Mouse (Mus musculus) frontal cortex, postnatal 36 days (tissue): ENCODE data around the gene Asprv1.

ENCODE experiments used
- DNase-seq, 2 experiments: peaks; one replicate each; pipeline ENCODE4 v3.0.0; 2022; ENCODE audit warnings: low spot score in 2 of 2

The Asprv1 gene

DNA sequence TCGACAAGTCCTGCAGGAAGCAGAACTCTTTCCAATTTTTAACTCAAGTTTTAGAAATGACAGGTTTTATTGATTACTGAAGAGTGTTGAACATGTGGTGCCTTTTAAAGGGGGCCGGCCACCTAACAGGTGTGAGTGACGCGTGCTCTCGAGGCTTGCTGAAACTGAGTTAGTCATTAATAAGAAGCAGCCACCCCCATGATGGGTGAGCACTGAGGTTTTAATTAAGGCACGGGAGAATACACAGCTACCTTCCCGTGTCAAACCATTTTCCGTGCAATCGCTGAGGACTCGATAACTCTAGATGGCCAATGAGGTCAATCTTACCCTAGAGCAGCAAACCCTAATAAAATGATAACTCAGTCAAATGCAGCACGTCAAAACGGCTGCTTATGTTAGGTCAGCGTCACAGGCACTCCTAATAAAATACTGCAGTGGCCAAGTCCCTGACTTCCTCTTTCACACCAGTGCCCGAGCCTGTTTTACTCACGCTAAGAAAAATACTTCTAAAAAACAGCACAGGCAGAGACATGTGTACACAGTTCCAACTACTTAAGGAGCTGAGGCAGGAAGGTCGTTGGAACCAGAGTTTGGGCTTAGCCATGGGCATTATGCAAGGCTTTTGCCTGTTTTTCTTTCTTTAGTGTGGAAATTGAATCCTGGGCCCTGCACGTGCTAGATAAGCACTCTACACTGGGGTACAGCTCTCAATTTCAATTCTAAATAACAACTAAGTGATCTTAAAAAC is 37.8 kb downstream of the Asprv1 start:
- no peak for DNase-seq

DNA sequence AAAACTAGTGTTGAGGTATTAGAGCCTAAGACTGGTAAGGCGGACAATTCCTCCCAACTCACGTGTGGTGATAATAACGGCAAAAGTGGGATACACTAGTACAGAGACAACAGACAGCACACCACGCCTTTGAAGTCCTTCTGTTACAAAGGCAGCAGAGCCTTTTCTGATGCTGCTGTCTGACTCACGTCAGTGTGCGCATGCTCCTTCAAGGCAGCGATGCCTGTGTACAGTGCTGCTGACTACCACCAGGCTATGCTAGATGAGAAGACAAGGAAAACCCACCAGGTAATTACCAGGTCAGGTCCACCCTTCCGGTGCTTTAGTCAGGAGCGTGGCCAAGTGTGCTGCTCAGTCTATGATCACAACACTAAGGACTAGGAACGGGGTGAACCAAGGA is 39.1 kb downstream of the Asprv1 start:
- no peak for DNase-seq

DNA sequence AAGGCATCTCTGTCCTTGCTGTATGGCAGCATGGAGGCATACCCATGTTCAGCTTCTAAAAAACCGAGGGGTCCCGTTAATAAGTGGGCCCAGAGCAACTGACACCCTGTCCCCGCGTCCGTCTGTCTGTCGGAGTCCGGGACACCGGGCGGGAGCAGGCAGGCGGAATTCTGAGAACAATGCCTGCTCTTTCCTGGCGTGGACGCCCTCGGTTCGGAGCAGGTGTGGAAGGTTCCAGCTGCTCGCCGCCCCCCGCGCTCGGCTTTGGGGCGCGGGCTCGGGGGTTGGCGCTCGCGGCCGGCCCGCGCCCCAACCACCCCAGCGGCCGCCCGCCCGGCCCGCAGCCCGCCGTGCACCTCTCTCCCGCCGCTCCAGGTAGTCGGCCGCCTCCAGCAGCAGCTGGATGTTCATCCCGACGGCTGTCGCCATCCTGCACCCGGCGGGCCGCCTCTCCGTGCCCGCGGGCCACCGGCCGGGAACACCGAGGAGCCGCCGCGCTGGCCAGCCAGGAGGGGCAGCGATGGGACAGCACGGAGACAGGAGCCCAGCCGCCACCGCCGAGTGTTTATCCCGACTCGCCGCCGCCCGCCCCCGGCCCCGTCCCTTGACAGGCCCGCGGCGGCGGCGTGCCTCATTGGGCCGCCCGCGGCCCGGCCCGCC is 40.7 kb downstream of the Asprv1 start, which contains the start of gene Mxd1:
Mxd1 (minus strand) TSS at position 582 of the 660 bp plus-strand sequence.
- DNase-seq, result no peak

DNA sequence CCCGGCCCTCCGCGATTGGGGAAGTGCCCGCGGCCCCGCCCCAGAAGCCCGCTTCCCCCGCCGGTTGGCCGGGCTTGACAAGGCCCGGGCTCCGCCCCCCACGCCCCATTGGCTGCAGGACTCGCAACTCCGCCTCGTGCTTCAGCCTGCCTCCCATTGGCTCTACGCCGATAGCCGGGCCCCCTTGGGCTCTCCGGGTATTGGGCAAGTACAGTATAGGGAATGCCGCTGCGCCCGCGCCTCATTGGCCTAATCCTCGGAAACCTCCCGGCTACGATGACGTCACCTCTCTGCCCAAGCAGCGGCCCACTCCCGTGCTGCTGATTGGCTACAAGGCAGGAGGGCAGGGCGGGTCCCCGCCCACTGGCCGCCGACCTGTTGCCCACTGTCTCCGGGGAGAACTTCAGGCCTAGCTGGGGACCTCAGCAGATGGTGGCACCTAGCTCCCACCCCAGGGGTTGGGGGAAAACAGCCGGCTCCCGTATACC is 41.3 kb downstream of the Asprv1 start:
- peak; percentile 100 for DNase-seq

DNA sequence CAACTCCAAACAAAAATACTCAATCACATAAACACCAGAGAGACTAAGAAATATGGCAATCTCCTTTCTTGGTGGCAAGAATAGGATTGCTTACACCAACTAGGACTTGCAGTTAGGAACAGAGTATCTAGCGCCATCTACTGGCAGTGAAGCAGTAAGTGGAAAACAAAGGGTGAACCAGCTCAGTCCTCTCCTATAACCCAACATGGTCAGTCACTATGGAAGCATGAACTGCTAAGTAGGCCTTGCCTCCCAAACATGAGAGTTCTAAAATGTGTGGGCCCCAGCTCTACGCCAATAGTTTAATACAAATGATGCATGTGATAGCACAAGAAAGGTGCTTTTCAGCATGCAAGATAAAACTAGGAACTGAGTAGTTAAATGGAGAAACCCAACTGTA is 42.9 kb downstream of the Asprv1 start:
- DNase-seq, result peak; percentile 30 to 67

DNA sequence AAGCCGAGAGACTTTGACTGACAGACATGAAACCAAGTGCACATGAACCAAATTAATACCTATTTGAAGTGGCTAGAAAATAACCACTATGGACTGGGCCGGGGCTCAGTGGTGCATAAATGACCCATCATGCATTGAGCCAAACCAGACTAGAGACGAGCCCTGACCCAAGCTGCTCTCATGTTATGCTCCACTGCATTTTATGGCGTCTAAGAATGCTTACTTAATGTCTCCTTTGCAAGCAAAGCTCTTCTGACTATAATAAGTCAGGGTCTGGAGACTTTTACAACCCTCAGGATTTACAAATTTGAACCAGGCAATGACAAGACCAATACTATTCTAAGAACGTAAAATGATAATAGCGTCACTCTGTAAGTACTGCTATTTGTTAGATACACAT is 50.4 kb downstream of the Asprv1 start:
- DNase-seq, result no peak
